Mouse (Mus musculus): ENCODE data around the gene Tnpo1. TPM values are rescaled to one million over a fixed set of nuclear protein-coding genes. Genes with fewer than 3 reads are reported as not detected.

Gene Tnpo1
- polyA plus RNA-seq, 1 experiment from 2014 or later: 20.3 TPM

- no peak for TF ChIP-seq EP300 (IDR thresholded peaks at IDR 0.05)
- TF ChIP-seq CTCF (IDR thresholded peaks at IDR 0.05): no peak
- no peak for DNase-seq (ENCODE audit: low spot score)
- no peaks in the 10 kb centered on the region for H3K36me3 ChIP-seq (ENCODE audit: insufficient read depth, low read length)
Measured at GRCm38 (mm10) chr13:98948146-98948545, 22.0 kb upstream of the Tnpo1 start.

GRCm38 (mm10) chr13:98946434-98946833 lies 20.2 kb upstream of the Tnpo1 start:
- Histone ChIP-seq H3K9me3 (ENCODE audit: low read length) (no peaks in the 10 kb centered on the region), H3K9ac (replicated peaks; ENCODE audit: low read depth) (no peak overlapping the region), H3K27ac (ENCODE audit: low read length) (no peak overlapping the region), H3K36me3 (ENCODE audit: insufficient read depth, low read length) (no peaks in the 10 kb centered on the region), H3K27me3 (replicated peaks; ENCODE audit: insufficient read depth, low read length) (no peaks in the 10 kb centered on the region), H3K4me2 (replicated peaks; ENCODE audit: low read depth, low read length) (no peak overlapping the region), H3K4me3 (ENCODE audit: low read depth, low read length) (no peak overlapping the region), H3K4me1 (ENCODE audit: insufficient read depth, low read depth, low read length) (no peaks in the 10 kb centered on the region)
- TF ChIP-seq CTCF (IDR thresholded peaks at IDR 0.05): no peak
- ATAC-seq (no peak), DNase-seq (ENCODE audit: low spot score) (no peak)
- 81% methylated on average over 7 of the region's 7 CpGs for WGBS

More at GRCm38 (mm10) chr13:98948146-98948545, 22.0 kb upstream of the Tnpo1 start:
- no peaks in the 10 kb centered on the region for H3K9me3 ChIP-seq (ENCODE audit: low read length)
- no peaks in the 10 kb centered on the region for H3K4me1 ChIP-seq (ENCODE audit: insufficient read depth, low read depth, low read length)
- no peak overlapping the region for H3K27ac ChIP-seq (ENCODE audit: low read length)
- no peak for ATAC-seq
- no peaks in the 10 kb centered on the region for H3K27me3 ChIP-seq (replicated peaks; ENCODE audit: insufficient read depth, low read length)
- no peak overlapping the region for H3K9ac ChIP-seq (replicated peaks; ENCODE audit: low read depth)
- WGBS: 63% methylated on average over 4 of the region's 4 CpGs
- no peak overlapping the region for H3K4me2 ChIP-seq (replicated peaks; ENCODE audit: low read depth, low read length)
- H3K4me3 ChIP-seq (ENCODE audit: low read depth, low read length): no peak overlapping the region

- Histone ChIP-seq H3K9ac (replicated peaks; ENCODE audit: low read depth) (no peak overlapping the region), H3K4me1 (ENCODE audit: insufficient read depth, low read depth, low read length) (no peaks in the 10 kb centered on the region), H3K9me3 (ENCODE audit: low read length) (no peaks in the 10 kb centered on the region), H3K36me3 (ENCODE audit: insufficient read depth, low read length) (no peaks in the 10 kb centered on the region), H3K27ac (ENCODE audit: low read length) (no peak overlapping the region), H3K4me3 (ENCODE audit: low read depth, low read length) (no peak overlapping the region), H3K27me3 (replicated peaks; ENCODE audit: insufficient read depth, low read length) (no peaks in the 10 kb centered on the region), H3K4me2 (replicated peaks; ENCODE audit: low read depth, low read length) (no peak overlapping the region)
- WGBS: 41% methylated on average over 3 of the region's 3 CpGs
- no peak for DNase-seq (ENCODE audit: low spot score)
- TF ChIP-seq CTCF (IDR thresholded peaks at IDR 0.05) (no peak), EP300 (IDR thresholded peaks at IDR 0.05) (no peak)
- ATAC-seq: no peak
Measured at GRCm38 (mm10) chr13:98945908-98946307, 19.7 kb upstream of the Tnpo1 start.

- TF ChIP-seq EP300 (IDR thresholded peaks at IDR 0.05) (no peak), CTCF (IDR thresholded peaks at IDR 0.05) (no peak)
- no peak overlapping the region for H3K4me2 ChIP-seq (replicated peaks; ENCODE audit: low read depth, low read length)
- no peak overlapping the region for H3K9ac ChIP-seq (replicated peaks; ENCODE audit: low read depth)
- H3K4me1 ChIP-seq (ENCODE audit: insufficient read depth, low read depth, low read length): no peaks in the 10 kb centered on the region
- H3K36me3 ChIP-seq (ENCODE audit: insufficient read depth, low read length): no peaks in the 10 kb centered on the region
- ATAC-seq: no peak
- WGBS: 70% methylated on average over 4 of the region's 4 CpGs
- H3K27me3 ChIP-seq (replicated peaks; ENCODE audit: insufficient read depth, low read length): no peaks in the 10 kb centered on the region
- no peak overlapping the region for H3K27ac ChIP-seq (ENCODE audit: low read length)
- no peak for DNase-seq (ENCODE audit: low spot score)
- H3K9me3 ChIP-seq (ENCODE audit: low read length): no peaks in the 10 kb centered on the region
- H3K4me3 ChIP-seq (ENCODE audit: low read depth, low read length): no peak overlapping the region
Measured at GRCm38 (mm10) chr13:98945381-98945780, 19.2 kb upstream of the Tnpo1 start.

- peak overlapping the region; percentile 71; the same call in 1 of the 2 replicates for H3K27ac ChIP-seq (ENCODE audit: low read length)
- no peak overlapping the region for H3K9ac ChIP-seq (replicated peaks; ENCODE audit: low read depth)
- H3K4me2 ChIP-seq (replicated peaks; ENCODE audit: low read depth, low read length): peak overlapping the region; percentile 30; the same call in 1 of the 2 replicates
- WGBS: 15% methylated on average over 7 of the region's 7 CpGs
- no peaks in the 10 kb centered on the region for H3K4me1 ChIP-seq (ENCODE audit: insufficient read depth, low read depth, low read length)
- peak; percentile 80 for ATAC-seq
- no peaks in the 10 kb centered on the region for H3K9me3 ChIP-seq (ENCODE audit: low read length)
- TF ChIP-seq EP300 (IDR thresholded peaks at IDR 0.05) (peak; percentile 46; the same call in 1 of the 2 replicates), CTCF (IDR thresholded peaks at IDR 0.05) (no peak)
- H3K36me3 ChIP-seq (ENCODE audit: insufficient read depth, low read length): no peaks in the 10 kb centered on the region
- no peaks in the 10 kb centered on the region for H3K27me3 ChIP-seq (replicated peaks; ENCODE audit: insufficient read depth, low read length)
- peak overlapping the region; percentile 36 for H3K4me3 ChIP-seq (ENCODE audit: low read depth, low read length)
- DNase-seq (ENCODE audit: low spot score): peak; percentile 79
Measured at GRCm38 (mm10) chr13:98944620-98945081, 18.5 kb upstream of the Tnpo1 start.

GRCm38 (mm10) chr13:98942360-98942759 lies 16.2 kb upstream of the Tnpo1 start:
- no peak overlapping the region for H3K9ac ChIP-seq (replicated peaks; ENCODE audit: low read depth)
- 32% methylated on average over 6 of the region's 6 CpGs for WGBS
- no peak overlapping the region for H3K27ac ChIP-seq (ENCODE audit: low read length)
- no peak overlapping the region for H3K4me3 ChIP-seq (ENCODE audit: low read depth, low read length)
- H3K4me1 ChIP-seq (ENCODE audit: insufficient read depth, low read depth, low read length): no peaks in the 10 kb centered on the region
- H3K27me3 ChIP-seq (replicated peaks; ENCODE audit: insufficient read depth, low read length): no peaks in the 10 kb centered on the region
- H3K36me3 ChIP-seq (ENCODE audit: insufficient read depth, low read length): no peaks in the 10 kb centered on the region
- H3K9me3 ChIP-seq (ENCODE audit: low read length): no peaks in the 10 kb centered on the region
- ATAC-seq: no peak
- DNase-seq (ENCODE audit: low spot score): no peak
- TF ChIP-seq CTCF (IDR thresholded peaks at IDR 0.05): no peak
- no peak for TF ChIP-seq EP300 (IDR thresholded peaks at IDR 0.05)
- H3K4me2 ChIP-seq (replicated peaks; ENCODE audit: low read depth, low read length): no peak overlapping the region

Measured in lung, postnatal 0 days (tissue).